Mouse (Mus musculus): ENCODE results near the gene Pik3r6.

Pik3r6 gene

DNA sequence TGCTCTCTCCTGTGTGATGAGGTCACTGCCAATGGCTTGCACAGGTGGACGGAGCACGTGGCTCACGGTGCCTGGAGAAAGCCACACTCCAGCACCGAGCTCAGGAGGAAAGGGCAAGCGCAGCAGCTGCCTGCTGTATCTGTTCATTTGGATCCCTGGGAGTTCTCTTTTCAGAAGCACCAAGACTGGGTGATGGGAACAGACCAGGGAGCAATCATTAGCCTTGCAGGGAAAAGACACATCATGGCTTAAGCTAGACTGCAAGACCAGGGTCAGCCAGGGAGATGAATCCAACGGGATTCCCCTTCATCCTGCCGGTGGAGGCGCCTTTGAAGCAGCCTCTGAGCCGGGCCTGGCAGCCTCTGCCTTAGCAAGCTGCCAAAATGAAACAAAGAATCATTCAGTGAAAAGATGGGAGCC lies 76.7 kb downstream of the Pik3r6 start:
- in situ Hi-C loops (cut with MboI, MseI): no loop called here

DNA sequence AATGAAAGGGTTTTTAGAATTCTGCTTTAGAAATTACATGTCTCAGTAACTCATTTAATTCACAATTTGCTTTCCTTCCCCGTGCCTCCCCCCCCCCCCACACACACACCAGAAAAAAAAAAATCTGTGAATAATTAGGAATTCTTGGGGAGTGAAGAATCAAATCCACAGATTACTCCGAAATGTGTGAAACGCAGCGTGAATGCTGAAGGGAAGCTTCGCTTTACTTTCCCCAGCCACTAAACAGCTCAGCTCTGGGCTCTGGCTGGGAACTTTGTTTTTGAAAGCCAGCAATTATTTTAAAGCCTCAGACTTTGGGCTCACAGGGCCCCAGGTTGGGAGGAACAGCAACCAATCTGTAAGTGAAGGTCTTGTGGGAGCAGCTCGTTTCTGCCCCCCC lies 77.7 kb downstream of the Pik3r6 start:
- in situ Hi-C loops (cut with MboI, MseI): loop anchor here (10.0 kb wide), 1 partner anchor 294 kb away; the partner anchor contains the start of gene Ndel1

DNA sequence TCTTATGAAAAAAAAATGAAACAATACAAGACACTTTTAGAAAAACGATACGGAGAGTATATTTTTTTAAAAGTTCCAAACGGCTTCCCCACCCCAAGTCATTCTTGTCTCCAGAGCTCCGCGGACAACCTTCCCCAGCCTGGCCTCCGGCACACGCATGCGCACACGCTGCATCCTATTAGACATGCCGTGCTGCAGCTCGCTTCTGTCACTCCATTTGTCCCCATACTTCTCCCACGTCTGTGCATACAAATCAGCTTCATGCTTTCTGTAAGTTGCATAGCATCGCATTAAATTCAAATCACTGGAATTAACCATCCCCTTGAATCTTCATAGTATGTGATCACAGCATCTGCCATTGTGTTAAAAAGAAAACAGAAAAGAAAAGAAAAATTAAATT lies 80.4 kb downstream of the Pik3r6 start:
- in situ Hi-C loops (cut with MboI, MseI): loop anchor here (10.0 kb wide), 1 partner anchor 292 kb away; the partner anchor contains the start of gene Ndel1

DNA sequence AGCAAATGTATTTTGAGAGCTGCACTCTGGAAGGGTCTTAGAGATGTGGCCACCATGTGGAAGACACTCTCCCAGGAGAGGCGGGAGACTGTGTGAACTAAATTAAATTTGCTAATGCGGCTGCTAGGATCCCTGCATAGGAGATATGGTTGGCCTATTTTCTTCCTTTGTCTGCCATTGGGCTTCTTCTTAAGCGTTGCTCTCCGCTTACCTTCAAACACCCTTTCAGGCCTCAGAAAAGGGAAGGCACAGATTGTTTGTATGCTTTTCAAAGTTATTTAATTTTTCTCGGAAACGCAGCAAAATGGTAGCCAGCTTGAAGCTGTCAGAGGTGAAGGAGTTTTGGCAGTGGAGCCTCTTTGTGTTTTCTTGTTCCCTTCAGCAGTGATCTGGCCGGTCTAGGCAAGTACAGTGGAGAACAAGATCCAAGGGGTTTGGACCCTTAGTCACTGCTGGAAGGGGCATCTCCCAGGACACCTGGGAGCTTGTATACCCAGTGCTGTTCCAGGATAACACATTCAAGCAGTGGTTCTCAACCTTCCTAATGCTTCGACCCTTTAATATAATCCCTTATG lies 81.2 kb downstream of the Pik3r6 start:
- in situ Hi-C loops (cut with MboI, MseI): loop anchor here (10.0 kb wide), 1 partner anchor 291 kb away; the partner anchor contains the start of gene Ndel1

DNA sequence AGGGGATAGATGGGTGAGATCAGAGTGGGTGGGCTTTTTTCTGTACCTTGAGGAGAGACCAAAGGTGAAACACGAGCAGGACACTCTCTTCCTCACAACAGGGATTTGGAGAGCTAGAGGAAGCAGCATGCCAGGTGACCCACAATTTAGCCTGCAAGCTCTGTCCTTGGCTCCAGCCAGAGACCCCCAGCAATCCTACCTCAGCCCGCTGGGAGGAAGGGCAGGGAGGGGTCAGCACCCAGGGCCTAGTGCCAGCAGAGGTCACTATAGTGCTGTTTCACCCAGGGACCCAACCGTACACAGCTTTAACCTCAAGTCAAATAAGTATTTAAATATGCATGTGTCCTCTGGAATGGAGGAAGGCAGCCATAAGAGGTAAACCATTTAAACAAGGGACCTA lies 83.1 kb downstream of the Pik3r6 start:
- in situ Hi-C loops (cut with MboI, MseI): loop anchor here (10.0 kb wide), 1 partner anchor 289 kb away; the partner anchor contains the start of gene Ndel1

DNA sequence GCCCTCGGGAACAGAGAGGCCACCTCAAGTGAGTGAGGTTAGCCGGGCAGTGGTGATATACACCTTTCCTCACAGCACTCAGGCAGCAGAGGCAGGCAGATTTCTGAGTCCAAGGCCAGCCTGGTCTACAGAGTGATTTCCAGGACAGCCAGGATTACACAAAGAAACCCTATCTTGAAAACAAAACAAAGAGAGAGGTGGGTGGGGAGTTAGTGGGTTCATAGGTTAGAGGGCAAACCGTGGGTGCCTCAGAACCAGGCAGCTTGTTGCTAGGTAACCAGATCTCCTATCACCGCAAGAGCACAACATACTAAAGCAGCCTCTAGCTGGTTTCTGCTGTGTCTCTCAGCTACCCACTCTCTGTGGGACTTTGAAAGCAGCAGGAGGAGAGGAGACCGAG lies 83.9 kb downstream of the Pik3r6 start, which contains the start of gene Ccdc42:
Gene Ccdc42, plus strand, starts transcription at position 301 of the 400 bp plus-strand sequence.
- in situ Hi-C loops (cut with MboI, MseI): loop anchor here (10.0 kb wide), 1 partner anchor 288 kb away; the partner anchor contains the start of gene Ndel1

DNA sequence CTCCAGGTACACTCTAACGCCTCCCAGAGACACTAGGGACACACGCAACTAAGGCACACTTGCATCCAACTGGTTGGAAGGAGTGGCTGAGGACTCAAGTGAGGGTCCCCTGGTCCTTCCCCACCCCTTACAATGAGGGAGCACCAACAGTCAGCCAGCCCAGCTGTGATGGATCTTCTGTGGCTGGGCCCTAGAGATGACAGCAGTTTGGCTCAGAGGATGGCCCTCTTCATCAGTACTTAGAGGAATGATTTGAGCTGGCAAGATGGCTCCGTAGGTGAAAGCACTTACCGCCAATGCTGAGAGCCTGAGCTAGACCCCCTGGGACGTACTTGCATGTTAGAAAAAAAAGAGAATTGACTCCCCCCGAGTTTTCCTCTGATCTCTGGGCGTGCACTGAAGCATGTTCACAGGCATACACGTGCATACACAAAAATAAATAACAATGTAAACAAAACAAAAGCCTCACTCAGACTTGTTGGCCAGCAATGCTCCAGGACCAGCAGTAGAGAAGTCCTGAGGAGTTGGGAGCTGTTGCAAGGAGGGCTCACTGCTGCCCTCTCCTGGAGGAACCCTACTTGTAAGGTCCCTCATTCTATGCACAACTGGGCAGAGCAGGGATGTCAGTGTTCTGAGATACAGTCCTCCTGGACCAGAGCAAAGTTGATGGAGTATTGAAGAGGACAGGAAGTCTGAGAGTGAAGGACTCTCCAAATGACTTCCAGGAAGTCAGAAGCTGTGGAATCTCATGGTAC lies 86.4 kb downstream of the Pik3r6 start:
- in situ Hi-C loops (cut with MboI, MseI): loop anchor here (10.0 kb wide), 1 partner anchor 286 kb away; the partner anchor contains the start of gene Ndel1

DNA sequence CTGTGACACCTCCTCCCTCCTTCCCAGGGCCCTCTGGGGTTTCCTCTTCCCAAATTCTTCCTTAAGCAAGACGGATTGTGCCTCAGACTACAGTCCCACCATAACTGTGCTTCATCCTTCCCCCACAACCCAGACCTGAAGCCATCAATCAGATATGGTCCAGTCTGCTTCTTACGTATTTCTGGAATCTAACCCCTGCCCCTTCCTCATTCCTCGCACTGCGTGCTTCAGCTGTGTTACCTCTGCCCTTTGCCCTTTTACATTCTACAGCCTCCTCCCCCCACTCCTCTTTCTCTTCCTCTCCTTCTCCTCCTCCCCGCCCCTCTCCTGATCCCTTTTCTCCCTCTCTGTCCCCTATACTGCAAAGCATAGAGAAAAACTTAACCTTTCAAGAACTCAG lies 88.9 kb downstream of the Pik3r6 start:
- in situ Hi-C loops (cut with MboI, MseI): no loop called here

DNA sequence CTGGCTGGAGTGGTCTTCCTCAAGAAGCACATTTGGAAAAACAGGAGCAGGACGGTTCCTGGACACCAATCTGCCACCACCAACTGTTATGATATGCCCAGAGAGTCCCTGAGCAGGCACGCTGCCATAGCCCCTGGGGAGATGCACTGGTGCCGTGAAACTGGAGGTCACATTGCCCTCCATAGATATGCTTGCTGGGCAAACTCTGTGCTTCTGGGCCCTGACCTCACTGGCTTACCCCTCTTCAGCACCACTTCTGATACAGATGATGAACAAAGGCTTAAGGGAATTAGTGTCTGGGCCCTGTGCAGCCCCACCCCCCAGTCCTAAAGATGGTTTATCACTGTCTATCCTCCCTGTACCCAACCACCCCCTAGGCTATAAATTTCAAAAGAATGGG lies 90.4 kb downstream of the Pik3r6 start:
- in situ Hi-C loops (cut with MboI, MseI): no loop called here

DNA sequence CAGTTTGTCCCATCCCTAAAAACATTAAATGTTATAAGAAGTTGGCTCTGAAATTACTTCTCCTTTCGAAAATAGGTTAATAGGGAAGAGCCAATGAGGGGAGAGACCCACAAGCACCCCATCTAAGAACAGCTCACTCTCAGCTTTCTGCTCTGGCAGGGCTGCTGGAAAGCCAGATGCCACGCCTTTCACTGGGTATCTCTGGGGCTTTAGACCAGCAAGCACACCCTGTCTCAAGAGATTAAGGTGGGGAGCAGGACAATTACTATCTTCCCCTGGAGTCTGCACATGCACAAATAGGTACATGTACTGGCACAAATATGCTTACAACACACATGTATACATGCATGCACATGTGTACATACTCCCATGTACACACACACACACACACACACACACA lies 95.1 kb downstream of the Pik3r6 start:
- in situ Hi-C loops (cut with MboI, MseI): no loop called here

DNA sequence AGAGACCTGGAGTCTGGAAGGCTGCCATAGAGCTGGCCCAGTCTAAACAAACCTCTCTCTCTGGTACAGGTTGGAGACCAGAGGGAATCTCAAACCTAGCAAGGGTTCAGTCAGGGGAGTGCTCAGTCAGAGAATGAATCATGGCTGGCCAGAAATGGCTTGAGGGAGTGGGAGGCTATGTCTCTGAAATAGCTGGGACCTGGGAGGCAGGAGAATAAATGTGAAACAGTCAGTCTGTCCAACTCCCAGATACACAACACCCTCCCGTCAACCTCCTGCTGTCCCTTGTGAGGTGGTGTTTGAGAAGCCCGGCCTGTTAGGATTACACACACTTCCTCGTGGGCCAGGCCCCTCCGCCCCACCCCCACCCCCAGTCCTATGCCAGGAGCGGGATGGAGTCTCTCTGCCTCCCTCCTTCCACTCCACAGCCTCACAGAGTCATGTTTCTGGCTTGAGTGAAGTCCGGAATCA lies 97.8 kb downstream of the Pik3r6 start:
- in situ Hi-C loops (cut with MboI, MseI): no loop called here

DNA sequence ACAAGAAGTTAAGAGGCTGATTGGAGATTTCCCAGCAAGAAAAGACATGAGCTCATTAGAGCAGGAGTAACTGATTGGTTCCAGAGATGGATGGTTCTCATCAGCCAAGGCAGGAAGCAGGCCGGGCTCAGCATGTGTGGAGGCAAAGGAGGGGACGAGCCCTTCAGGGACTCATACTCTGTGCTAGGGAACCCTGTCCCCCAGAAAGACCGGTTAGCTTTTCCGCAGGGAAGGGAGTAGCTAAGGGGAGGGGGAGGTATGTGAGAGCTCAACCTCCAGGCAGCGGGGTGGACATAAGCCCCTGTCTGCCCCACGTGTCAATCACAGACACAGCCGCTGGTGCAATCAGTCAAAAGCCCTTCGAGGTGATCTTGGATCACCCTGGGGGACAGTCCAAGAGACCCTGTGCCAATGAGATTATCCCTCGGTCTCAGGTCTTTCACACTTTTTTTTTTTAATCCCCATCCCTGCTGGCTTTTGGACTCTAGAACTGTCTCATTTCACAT lies 98.7 kb downstream of the Pik3r6 start:
- in situ Hi-C loops (cut with MboI, MseI): no loop called here
